Mouse (Mus musculus): ENCODE measurements around the gene Olfr1197.

DNA sequence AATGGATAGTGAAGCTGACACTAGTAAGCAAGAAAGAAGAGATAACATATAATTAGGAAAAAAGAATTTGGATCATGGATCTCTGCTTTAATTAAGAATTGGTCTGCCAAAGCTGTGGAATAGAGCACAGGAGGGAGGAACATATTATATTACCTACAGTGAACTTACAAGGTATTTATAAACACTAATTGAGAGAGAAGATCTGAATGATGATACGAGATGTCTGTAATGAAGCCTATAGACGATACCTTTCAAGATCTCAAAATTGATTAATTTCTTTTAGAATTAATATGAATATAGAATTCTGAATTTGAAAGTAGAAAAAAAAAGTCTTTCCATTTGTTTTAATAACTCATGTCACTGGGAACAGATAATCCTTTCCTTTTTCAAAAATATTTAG, 28.2 kb upstream of the Olfr1197 start, which contains the start of gene Olfr1199:
- TF ChIP-seq HCFC1 (IDR thresholded peaks at IDR 0.05; ENCODE audit: borderline replicate concordance, insufficient read depth, low read length) (no peak), ZC3H11A (IDR thresholded peaks at IDR 0.05; ENCODE audit: borderline replicate concordance, low read depth, low read length) (no peak)
